Mouse (Mus musculus): ENCODE results near the gene Vmn2r111. TPM values are rescaled to one million over a fixed set of nuclear protein-coding genes. Genes with fewer than 3 reads are reported as not detected.
"Not testable (repeated sequence)": the region's sequence is repeated elsewhere in the genome, so short reads cannot be mapped to it uniquely, and the experiment has no call there.

Gene Vmn2r111
- polyA plus RNA-seq (2014; fragmentation: Nextera tagmentation; extraction: Ambion mirVana), result not detected in 2 replicates

GRCm38 (mm10) chr17:22573382-22573781 lies at the start of gene Vmn2r111:
Gene Vmn2r111 (minus strand): TSS chr17:22573482.
- not testable (repeated sequence) for H3K9ac ChIP-seq (ENCODE audit: low read length); H3K27me3 ChIP-seq (ENCODE audit: control insufficient read depth, insufficient read depth, low read length); H3K9me3 ChIP-seq (ENCODE audit: control insufficient read depth, low read length); ATAC-seq (replicated peaks; ENCODE audit: low FRiP score); H3K4me1 ChIP-seq (replicated peaks; ENCODE audit: control insufficient read depth, insufficient read depth, low read length); H3K4me2 ChIP-seq (ENCODE audit: low read depth, low read length, severe bottlenecking); H3K36me3 ChIP-seq (ENCODE audit: control insufficient read depth, insufficient read depth, low read length); DNase-seq (ENCODE audit: low spot score); H3K4me3 ChIP-seq (ENCODE audit: low read depth, low read length); H3K27ac ChIP-seq (ENCODE audit: low read depth, low read length)
- 53% methylated on average over 1 of the region's 1 CpGs for WGBS

- not testable (repeated sequence) for H3K27ac ChIP-seq (ENCODE audit: low read depth, low read length); DNase-seq (ENCODE audit: low spot score); H3K36me3 ChIP-seq (ENCODE audit: control insufficient read depth, insufficient read depth, low read length); H3K9me3 ChIP-seq (ENCODE audit: control insufficient read depth, low read length); H3K4me1 ChIP-seq (replicated peaks; ENCODE audit: control insufficient read depth, insufficient read depth, low read length); H3K4me2 ChIP-seq (ENCODE audit: low read depth, low read length, severe bottlenecking); H3K27me3 ChIP-seq (ENCODE audit: control insufficient read depth, insufficient read depth, low read length); ATAC-seq (replicated peaks; ENCODE audit: low FRiP score); H3K9ac ChIP-seq (ENCODE audit: low read length); H3K4me3 ChIP-seq (ENCODE audit: low read depth, low read length)
These were observed 27.4 kb upstream of the Vmn2r111 start, which contains the start of gene Vmn2r112 for GRCm38 (mm10) chr17:22600651-22601050. Gene Vmn2r112 (plus strand): TSS chr17:22600951.

GRCm38 (mm10) chr17:22520467-22520866 lies 52.8 kb downstream of the Vmn2r111 start:
- not testable (repeated sequence) for DNase-seq (ENCODE audit: low spot score); H3K36me3 ChIP-seq (ENCODE audit: control insufficient read depth, insufficient read depth, low read length); H3K9ac ChIP-seq (ENCODE audit: low read length); ATAC-seq (replicated peaks; ENCODE audit: low FRiP score); H3K4me1 ChIP-seq (replicated peaks; ENCODE audit: control insufficient read depth, insufficient read depth, low read length); H3K4me2 ChIP-seq (ENCODE audit: low read depth, low read length, severe bottlenecking); H3K9me3 ChIP-seq (ENCODE audit: control insufficient read depth, low read length); H3K4me3 ChIP-seq (ENCODE audit: low read depth, low read length); H3K27ac ChIP-seq (ENCODE audit: low read depth, low read length); H3K27me3 ChIP-seq (ENCODE audit: control insufficient read depth, insufficient read depth, low read length)
- WGBS, result 83% methylated on average over 7 of the region's 7 CpGs

GRCm38 (mm10) chr17:22520037-22520436 lies 53.2 kb downstream of the Vmn2r111 start:
- H3K4me3 ChIP-seq (ENCODE audit: low read depth, low read length); H3K9ac ChIP-seq (ENCODE audit: low read length); H3K27ac ChIP-seq (ENCODE audit: low read depth, low read length); H3K4me1 ChIP-seq (replicated peaks; ENCODE audit: control insufficient read depth, insufficient read depth, low read length); DNase-seq (ENCODE audit: low spot score); H3K9me3 ChIP-seq (ENCODE audit: control insufficient read depth, low read length); ATAC-seq (replicated peaks; ENCODE audit: low FRiP score); H3K27me3 ChIP-seq (ENCODE audit: control insufficient read depth, insufficient read depth, low read length); H3K36me3 ChIP-seq (ENCODE audit: control insufficient read depth, insufficient read depth, low read length); H3K4me2 ChIP-seq (ENCODE audit: low read depth, low read length, severe bottlenecking): not testable (repeated sequence)
- WGBS, result 69% methylated on average over 3 of the region's 3 CpGs

- Histone ChIP-seq H3K27me3 (ENCODE audit: control insufficient read depth, insufficient read depth, low read length) (no peaks in the 10 kb centered on the region), H3K9ac (ENCODE audit: low read length) (no peak overlapping the region), H3K4me1 (replicated peaks; ENCODE audit: control insufficient read depth, insufficient read depth, low read length) (no peaks in the 10 kb centered on the region), H3K4me2 (ENCODE audit: low read depth, low read length, severe bottlenecking) (no peak overlapping the region), H3K4me3 (ENCODE audit: low read depth, low read length) (no peak overlapping the region), H3K9me3 (ENCODE audit: control insufficient read depth, low read length) (no peaks in the 10 kb centered on the region; the same call in 1 of the 2 replicates), H3K27ac (ENCODE audit: low read depth, low read length) (no peak overlapping the region), H3K36me3 (ENCODE audit: control insufficient read depth, insufficient read depth, low read length) (no peaks in the 10 kb centered on the region)
- 86% methylated on average over 4 of the region's 4 CpGs for WGBS
- DNase-seq (ENCODE audit: low spot score) (no peak), ATAC-seq (replicated peaks; ENCODE audit: low FRiP score) (no peak)
These were observed 76.2 kb downstream of the Vmn2r111 start for GRCm38 (mm10) chr17:22497120-22497519.

Other genes with a start within 250 kb of the Vmn2r111 start
- 16.0 and 18.8 TPM in 2 replicates for gene Zfp944, start 212.1 kb downstream of the Vmn2r111 start, polyA plus RNA-seq (2014; fragmentation: Nextera tagmentation; extraction: Ambion mirVana)
- 9.2 and 12.2 TPM in 2 replicates for gene Zfp758, start 212.0 kb downstream of the Vmn2r111 start, polyA plus RNA-seq (2014; fragmentation: Nextera tagmentation; extraction: Ambion mirVana)
- gene Zfp946, start 149.3 kb downstream of the Vmn2r111 start, polyA plus RNA-seq (2014; fragmentation: Nextera tagmentation; extraction: Ambion mirVana), result 28.7 and 32.5 TPM in 2 replicates
- gene Vmn2r112, start 27.5 kb upstream of the Vmn2r111 start, polyA plus RNA-seq (2014; fragmentation: Nextera tagmentation; extraction: Ambion mirVana), result not detected in 2 replicates